Mouse (Mus musculus) thymus, postnatal 14 days (tissue): ENCODE measurements around the gene Gsg1l.

Experiments
- DNase-seq: peaks from one replicate; pipeline ENCODE4 v3.0.0; 2021

Gsg1l gene

GRCm38 (mm10) chr7:126082286-126082741, at the start of gene Gsg1l:
TSS of gene Gsg1l (minus strand) at chr7:126082411.
- DNase-seq: peak; percentile 23

- DNase-seq: no peak
Measured at GRCm38 (mm10) chr7:126127673-126128072, 45.5 kb upstream of the Gsg1l start.

- DNase-seq: no peak
Measured at GRCm38 (mm10) chr7:126126502-126126901, 44.3 kb upstream of the Gsg1l start.

GRCm38 (mm10) chr7:126121533-126121932, 39.3 kb upstream of the Gsg1l start:
- no peak for DNase-seq

GRCm38 (mm10) chr7:126119819-126120218, 37.6 kb upstream of the Gsg1l start:
- no peak for DNase-seq

- no peak for DNase-seq
Measured at GRCm38 (mm10) chr7:126113263-126113662, 31.1 kb upstream of the Gsg1l start.

GRCm38 (mm10) chr7:126111230-126111629, 29.0 kb upstream of the Gsg1l start:
- DNase-seq: no peak

GRCm38 (mm10) chr7:126109898-126110297, 27.7 kb upstream of the Gsg1l start:
- DNase-seq: no peak

- no peak for DNase-seq
Measured at GRCm38 (mm10) chr7:126100440-126100839, 18.2 kb upstream of the Gsg1l start.

- DNase-seq: no peak
Measured at GRCm38 (mm10) chr7:126099835-126100234, 17.6 kb upstream of the Gsg1l start.

- no peak for DNase-seq
Measured at GRCm38 (mm10) chr7:126099163-126099775, 17.1 kb upstream of the Gsg1l start.

- no peak for DNase-seq
Measured at GRCm38 (mm10) chr7:126097219-126097915, 15.2 kb upstream of the Gsg1l start.

GRCm38 (mm10) chr7:126096596-126096995, 14.4 kb upstream of the Gsg1l start:
- DNase-seq: no peak

GRCm38 (mm10) chr7:126094738-126095137, 12.5 kb upstream of the Gsg1l start:
- DNase-seq: no peak

- DNase-seq: no peak
Measured at GRCm38 (mm10) chr7:126093162-126093561, 11.0 kb upstream of the Gsg1l start.

GRCm38 (mm10) chr7:126089782-126090181, 7.6 kb upstream of the Gsg1l start:
- DNase-seq: peak; percentile 66

GRCm38 (mm10) chr7:126088155-126088554, 5.9 kb upstream of the Gsg1l start:
- DNase-seq: peak; percentile 24

- DNase-seq: peak; percentile 40
Measured at GRCm38 (mm10) chr7:126087602-126088001, 5.4 kb upstream of the Gsg1l start.

GRCm38 (mm10) chr7:126086321-126086741, 4.1 kb upstream of the Gsg1l start:
- no peak for DNase-seq

- no peak for DNase-seq
Measured at GRCm38 (mm10) chr7:126085154-126085553, 2.9 kb upstream of the Gsg1l start.

- no peak for DNase-seq
Measured at GRCm38 (mm10) chr7:126083980-126084348, 1.8 kb upstream of the Gsg1l start.

- DNase-seq: no peak
Measured at GRCm38 (mm10) chr7:126083341-126083979, 1.2 kb upstream of the Gsg1l start.

GRCm38 (mm10) chr7:126081727-126082285, 405 bp downstream of the Gsg1l start:
- no peak for DNase-seq
